ENCODE assay signal across 8 mouse cellular contexts in genomic region chr15:36939153-36939552, GRCm38 (mm10).
DNase-seq lines count a peak whose midpoint lies in the region; ATAC-seq and TF ChIP-seq lines count a peak whose summit lies in the region.

No protein-coding gene starts in this region.

- DNase-seq in heart, adult 11 months, result no peak
- DNase-seq in midbrain, embryonic 14.5 days, result no peak
- no peak for DNase-seq in thymus, postnatal 14 days
- no peak for DNase-seq in spleen, postnatal 4 days (ENCODE audit: low spot score in 2 of 2)
- no peak for DNase-seq in left cerebral cortex, postnatal 14 days (ENCODE audit: low spot score in 2 of 2)

- H3K4me1 ChIP-seq in heart, embryonic 16.5 days (ENCODE audit: control insufficient read depth, insufficient read depth, low read length), result peaks cover 13% of the 10 kb centered on the region
- peaks cover 3% of the 10 kb centered on the region for H3K4me1 ChIP-seq in bone marrow, adult 2 months (ENCODE audit: control insufficient read depth, insufficient read depth, low read length)
- peaks cover 34% of the 10 kb centered on the region for H3K4me1 ChIP-seq in hindbrain, embryonic 13.5 days (replicated peaks)
- H3K4me1 ChIP-seq in midbrain, embryonic 14.5 days (ENCODE audit: control insufficient read depth, insufficient read depth, low read length), result peaks cover 28% of the 10 kb centered on the region

- ATAC-seq in heart, embryonic 16.5 days (replicated peaks; ENCODE audit: extremely low read depth, insufficient read depth, low FRiP score), result no peak
- peak; percentile 30 for ATAC-seq in hindbrain, embryonic 13.5 days (ENCODE audit: low FRiP score)
- ATAC-seq in midbrain, embryonic 14.5 days (ENCODE audit: low FRiP score, low TSS enrichment), result peak; percentile 25

- TF ChIP-seq POLR2A in bone marrow, adult 2 months (IDR thresholded peaks at IDR 0.05; ENCODE audit: borderline replicate concordance, control insufficient read depth, low read depth, low read length), result no peak

- 36% methylated on average over 9 of the region's 9 CpGs for WGBS in heart, embryonic 16.5 days
- WGBS in bone marrow, adult 2 months, result 36% methylated on average over 8 of the region's 9 CpGs
- 32% methylated on average over 9 of the region's 9 CpGs for WGBS in hindbrain, embryonic 13.5 days
- 17% methylated on average over 9 of the region's 9 CpGs for WGBS in midbrain, embryonic 14.5 days

- H3K9me3 ChIP-seq in heart, embryonic 16.5 days (replicated peaks; ENCODE audit: control insufficient read depth, low read length), result no peaks in the 10 kb centered on the region
- no peaks in the 10 kb centered on the region for H3K9me3 ChIP-seq in hindbrain, embryonic 13.5 days
- H3K9me3 ChIP-seq in midbrain, embryonic 14.5 days (ENCODE audit: control insufficient read depth, low read length), result no peaks in the 10 kb centered on the region

- peak overlapping the region; percentile 61 for H3K4me3 ChIP-seq in heart, embryonic 16.5 days (ENCODE audit: low read length)
- peak overlapping the region; percentile 81 for H3K4me3 ChIP-seq in bone marrow, adult 2 months (replicated peaks; ENCODE audit: control insufficient read depth, low read depth, low read length)
- peak overlapping the region; percentile 47 for H3K4me3 ChIP-seq in hindbrain, embryonic 13.5 days
- H3K4me3 ChIP-seq in midbrain, embryonic 14.5 days (replicated peaks; ENCODE audit: low read depth, low read length), result peak overlapping the region; percentile 46

- no peaks in the 10 kb centered on the region for H3K27me3 ChIP-seq in heart, embryonic 16.5 days (ENCODE audit: control insufficient read depth, insufficient read depth, low read length)
- no peaks in the 10 kb centered on the region for H3K27me3 ChIP-seq in hindbrain, embryonic 13.5 days
- no peaks in the 10 kb centered on the region for H3K27me3 ChIP-seq in midbrain, embryonic 14.5 days (ENCODE audit: control insufficient read depth, insufficient read depth, low read length)

- H3K4me2 ChIP-seq in heart, embryonic 16.5 days (ENCODE audit: low read depth, low read length), result peak overlapping the region; percentile 92
- peak overlapping the region; percentile 77 for H3K4me2 ChIP-seq in hindbrain, embryonic 13.5 days
- H3K4me2 ChIP-seq in midbrain, embryonic 14.5 days (ENCODE audit: low read length), result peak overlapping the region; percentile 95

- peak overlapping the region; percentile 89 for H3K27ac ChIP-seq in heart, embryonic 16.5 days (ENCODE audit: low read length)
- no peak overlapping the region; the same call in 1 of the 2 replicates for H3K27ac ChIP-seq in bone marrow, adult 2 months (ENCODE audit: control insufficient read depth, insufficient read depth, low read depth, low read length, poor library complexity)
- peak overlapping the region; percentile 99 for H3K27ac ChIP-seq in hindbrain, embryonic 13.5 days
- peak overlapping the region; percentile 99 for H3K27ac ChIP-seq in midbrain, embryonic 14.5 days (replicated peaks; ENCODE audit: low read depth, low read length)

- TF ChIP-seq CTCF in bone marrow, adult 2 months (IDR thresholded peaks at IDR 0.05; ENCODE audit: control insufficient read depth, insufficient read depth, low read length), result no peak

- intact Hi-C loops in left cerebral cortex, postnatal 14 days (cut with DNase I), result loop anchor here (2.0 to 5.0 kb wide), 2 partner anchors 28 to 68 kb away; partner anchors contain the start of gene Zfp706

- no peaks in the 10 kb centered on the region for H3K36me3 ChIP-seq in heart, embryonic 16.5 days (ENCODE audit: control insufficient read depth, insufficient read depth)
- no peaks in the 10 kb centered on the region for H3K36me3 ChIP-seq in hindbrain, embryonic 13.5 days
- H3K36me3 ChIP-seq in midbrain, embryonic 14.5 days (ENCODE audit: control insufficient read depth, insufficient read depth, low read length), result no peaks in the 10 kb centered on the region

- H3K9ac ChIP-seq in heart, embryonic 16.5 days (ENCODE audit: low read length), result peak overlapping the region; percentile 87
- peak overlapping the region; percentile 81 for H3K9ac ChIP-seq in hindbrain, embryonic 13.5 days
- peak overlapping the region; percentile 84 for H3K9ac ChIP-seq in midbrain, embryonic 14.5 days (replicated peaks; ENCODE audit: low read length)
